Mouse (Mus musculus): ENCODE results near the gene Lcorl. TPM values are rescaled to one million over a fixed set of nuclear protein-coding genes. Genes with fewer than 3 reads are reported as not detected.

The Lcorl gene
- polyA plus RNA-seq, 1 experiment from 2014 or later = 88.5 TPM

GRCm38 (mm10) chr5:45686223-45686622 lies 171.2 kb downstream of the Lcorl start:
- no peak for ATAC-seq (ENCODE audit: low FRiP score, low TSS enrichment)

GRCm38 (mm10) chr5:45685243-45685642 lies 172.2 kb downstream of the Lcorl start:
- ATAC-seq (ENCODE audit: low FRiP score, low TSS enrichment) = no peak
- Histone ChIP-seq H3K4me1 (ENCODE audit: control insufficient read depth, insufficient read depth, low read length) (no peaks in the 10 kb centered on the region), H3K4me3 (replicated peaks; ENCODE audit: low read depth, low read length) (no peak overlapping the region), H3K4me2 (ENCODE audit: low read length) (no peak overlapping the region), H3K27ac (replicated peaks; ENCODE audit: low read depth, low read length) (no peak overlapping the region), H3K27me3 (ENCODE audit: control insufficient read depth, insufficient read depth, low read length) (no peaks in the 10 kb centered on the region), H3K36me3 (ENCODE audit: control insufficient read depth, insufficient read depth, low read length) (no peaks in the 10 kb centered on the region), H3K9me3 (ENCODE audit: control insufficient read depth, low read length) (no peaks in the 10 kb centered on the region), H3K9ac (replicated peaks; ENCODE audit: low read length) (no peak overlapping the region)
- 96% methylated on average over 2 of the region's 2 CpGs for WGBS
- no peak for DNase-seq

More at GRCm38 (mm10) chr5:45686223-45686622, 171.2 kb downstream of the Lcorl start:
- no peak for DNase-seq
- H3K9me3 ChIP-seq (ENCODE audit: control insufficient read depth, low read length) = no peaks in the 10 kb centered on the region
- H3K9ac ChIP-seq (replicated peaks; ENCODE audit: low read length) = no peak overlapping the region
- no peaks in the 10 kb centered on the region for H3K27me3 ChIP-seq (ENCODE audit: control insufficient read depth, insufficient read depth, low read length)
- 97% methylated on average over 3 of the region's 3 CpGs for WGBS
- no peak overlapping the region for H3K4me2 ChIP-seq (ENCODE audit: low read length)
- H3K27ac ChIP-seq (replicated peaks; ENCODE audit: low read depth, low read length) = no peak overlapping the region
- H3K4me3 ChIP-seq (replicated peaks; ENCODE audit: low read depth, low read length) = no peak overlapping the region
- H3K36me3 ChIP-seq (ENCODE audit: control insufficient read depth, insufficient read depth, low read length) = no peaks in the 10 kb centered on the region
- no peaks in the 10 kb centered on the region for H3K4me1 ChIP-seq (ENCODE audit: control insufficient read depth, insufficient read depth, low read length)

DNA sequence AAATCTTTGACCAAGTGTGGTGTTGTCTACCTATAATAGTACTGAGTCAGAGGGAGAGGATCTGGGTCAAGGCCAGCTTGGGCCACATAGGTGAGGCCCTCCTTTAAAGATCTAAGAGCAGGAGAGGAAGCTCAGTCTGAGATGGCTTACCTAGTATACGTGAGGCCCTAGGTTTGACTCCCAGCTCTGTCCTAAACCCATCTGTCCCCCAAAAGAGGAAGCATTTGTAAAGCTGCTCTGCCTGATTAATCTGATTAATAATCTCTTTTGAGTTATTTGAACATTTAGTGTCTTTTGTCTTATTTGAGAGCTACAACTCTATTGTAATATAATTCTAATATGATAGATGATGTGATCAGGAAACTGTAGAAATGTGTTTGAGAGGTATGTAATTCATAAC lies 174.0 kb downstream of the Lcorl start:
- 100% methylated on average over 1 of the region's 1 CpGs for WGBS
- ATAC-seq (ENCODE audit: low FRiP score, low TSS enrichment) (no peak), DNase-seq (no peak)
- H3K27me3 ChIP-seq (ENCODE audit: control insufficient read depth, insufficient read depth, low read length) = no peaks in the 10 kb centered on the region
- no peak overlapping the region for H3K9ac ChIP-seq (replicated peaks; ENCODE audit: low read length)
- H3K4me1 ChIP-seq (ENCODE audit: control insufficient read depth, insufficient read depth, low read length) = no peaks in the 10 kb centered on the region
- no peak overlapping the region for H3K4me3 ChIP-seq (replicated peaks; ENCODE audit: low read depth, low read length)
- no peaks in the 10 kb centered on the region for H3K36me3 ChIP-seq (ENCODE audit: control insufficient read depth, insufficient read depth, low read length)
- no peaks in the 10 kb centered on the region for H3K9me3 ChIP-seq (ENCODE audit: control insufficient read depth, low read length)
- no peak overlapping the region for H3K27ac ChIP-seq (replicated peaks; ENCODE audit: low read depth, low read length)
- no peak overlapping the region for H3K4me2 ChIP-seq (ENCODE audit: low read length)

GRCm38 (mm10) chr5:45679955-45680354 lies 177.5 kb downstream of the Lcorl start:
- Histone ChIP-seq H3K4me2 (ENCODE audit: low read length) (no peak overlapping the region), H3K4me3 (replicated peaks; ENCODE audit: low read depth, low read length) (no peak overlapping the region), H3K27me3 (ENCODE audit: control insufficient read depth, insufficient read depth, low read length) (no peaks in the 10 kb centered on the region), H3K9ac (replicated peaks; ENCODE audit: low read length) (no peak overlapping the region), H3K27ac (replicated peaks; ENCODE audit: low read depth, low read length) (no peak overlapping the region), H3K36me3 (ENCODE audit: control insufficient read depth, insufficient read depth, low read length) (no peaks in the 10 kb centered on the region), H3K4me1 (ENCODE audit: control insufficient read depth, insufficient read depth, low read length) (no peaks in the 10 kb centered on the region), H3K9me3 (ENCODE audit: control insufficient read depth, low read length) (no peaks in the 10 kb centered on the region)
- ATAC-seq (ENCODE audit: low FRiP score, low TSS enrichment) (no peak), DNase-seq (no peak)

DNA sequence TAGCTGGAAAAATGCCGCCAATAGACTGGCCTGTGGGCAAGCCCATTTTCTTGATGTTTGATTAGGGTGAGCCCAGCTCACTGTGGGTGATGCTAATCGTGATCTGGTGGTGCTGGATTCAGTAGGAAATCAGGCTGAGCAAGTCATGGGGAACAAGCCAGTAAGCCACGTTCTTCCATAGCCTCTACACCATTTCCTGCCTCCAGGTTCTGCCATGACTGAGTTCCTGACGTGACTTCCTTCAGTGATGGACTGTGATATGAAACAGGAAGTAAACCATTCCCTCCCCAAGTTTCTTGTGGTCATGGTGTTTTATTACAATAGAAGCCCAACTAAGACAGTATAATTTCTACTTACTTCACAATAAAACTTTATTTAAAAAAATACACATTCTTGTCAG lies 179.8 kb downstream of the Lcorl start:
- Histone ChIP-seq H3K27ac (replicated peaks; ENCODE audit: low read depth, low read length) (no peak overlapping the region), H3K27me3 (ENCODE audit: control insufficient read depth, insufficient read depth, low read length) (no peaks in the 10 kb centered on the region), H3K9me3 (ENCODE audit: control insufficient read depth, low read length) (no peaks in the 10 kb centered on the region), H3K9ac (replicated peaks; ENCODE audit: low read length) (no peak overlapping the region), H3K4me2 (ENCODE audit: low read length) (no peak overlapping the region), H3K36me3 (ENCODE audit: control insufficient read depth, insufficient read depth, low read length) (no peaks in the 10 kb centered on the region), H3K4me1 (ENCODE audit: control insufficient read depth, insufficient read depth, low read length) (no peaks in the 10 kb centered on the region), H3K4me3 (replicated peaks; ENCODE audit: low read depth, low read length) (no peak overlapping the region)
- DNase-seq = no peak
- ATAC-seq (ENCODE audit: low FRiP score, low TSS enrichment) = no peak
- 87% methylated on average over 4 of the region's 4 CpGs for WGBS

- Histone ChIP-seq H3K27me3 (ENCODE audit: control insufficient read depth, insufficient read depth, low read length) (no peaks in the 10 kb centered on the region), H3K9ac (replicated peaks; ENCODE audit: low read length) (no peak overlapping the region), H3K4me1 (ENCODE audit: control insufficient read depth, insufficient read depth, low read length) (no peaks in the 10 kb centered on the region), H3K4me3 (replicated peaks; ENCODE audit: low read depth, low read length) (no peak overlapping the region), H3K36me3 (ENCODE audit: control insufficient read depth, insufficient read depth, low read length) (no peaks in the 10 kb centered on the region), H3K27ac (replicated peaks; ENCODE audit: low read depth, low read length) (no peak overlapping the region), H3K4me2 (ENCODE audit: low read length) (no peak overlapping the region), H3K9me3 (ENCODE audit: control insufficient read depth, low read length) (no peaks in the 10 kb centered on the region)
- WGBS = 88% methylated on average over 1 of the region's 1 CpGs
- DNase-seq = no peak
- no peak for ATAC-seq (ENCODE audit: low FRiP score, low TSS enrichment)
Measured at GRCm38 (mm10) chr5:45675032-45675431, 182.4 kb downstream of the Lcorl start.

DNA sequence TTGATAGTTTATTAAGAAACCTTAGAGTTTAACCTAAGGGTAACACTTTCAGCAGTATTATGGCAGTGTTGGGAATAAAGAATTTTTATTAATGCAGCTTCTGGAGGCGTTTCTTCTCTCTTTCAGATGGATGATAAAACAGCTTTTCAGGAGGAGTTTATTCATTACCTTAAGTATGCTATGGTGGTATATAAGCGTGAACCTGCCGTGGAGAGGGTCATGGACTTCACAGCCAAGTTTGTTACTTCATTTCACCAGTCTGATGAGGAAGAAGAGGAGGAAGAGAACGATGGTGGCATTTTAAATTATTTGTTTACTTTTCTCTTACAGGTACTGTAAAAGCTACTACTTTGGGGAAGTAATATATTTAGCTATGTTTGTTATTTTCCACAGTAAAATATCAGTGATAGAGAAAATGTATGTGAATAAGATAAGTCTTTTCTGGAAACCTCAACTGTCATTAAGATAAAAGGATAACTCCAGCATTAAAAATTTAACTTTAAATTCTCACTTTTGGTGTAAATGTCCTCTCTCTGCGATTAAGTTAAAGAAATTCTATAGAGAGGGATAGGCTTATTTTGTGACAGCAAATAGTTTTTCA lies 186.4 kb downstream of the Lcorl start:
- 0 out of 2 replicates have a peak, but pooled peaks cover 5% of the 10 kb centered on the region for H3K4me1 ChIP-seq (ENCODE audit: control insufficient read depth, insufficient read depth, low read length)
- ATAC-seq (ENCODE audit: low FRiP score, low TSS enrichment) (no peak), DNase-seq (no peak)
- no peaks in the 10 kb centered on the region for H3K9me3 ChIP-seq (ENCODE audit: control insufficient read depth, low read length)
- WGBS = 50% methylated on average over 5 of the region's 5 CpGs
- H3K4me3 ChIP-seq (replicated peaks; ENCODE audit: low read depth, low read length) = peak overlapping the region; percentile 75
- no peaks in the 10 kb centered on the region for H3K27me3 ChIP-seq (ENCODE audit: control insufficient read depth, insufficient read depth, low read length)
- peak overlapping the region; percentile 98 for H3K4me2 ChIP-seq (ENCODE audit: low read length)
- no peaks in the 10 kb centered on the region for H3K36me3 ChIP-seq (ENCODE audit: control insufficient read depth, insufficient read depth, low read length)
- no peak overlapping the region for H3K27ac ChIP-seq (replicated peaks; ENCODE audit: low read depth, low read length)
- H3K9ac ChIP-seq (replicated peaks; ENCODE audit: low read length) = no peak overlapping the region

DNA sequence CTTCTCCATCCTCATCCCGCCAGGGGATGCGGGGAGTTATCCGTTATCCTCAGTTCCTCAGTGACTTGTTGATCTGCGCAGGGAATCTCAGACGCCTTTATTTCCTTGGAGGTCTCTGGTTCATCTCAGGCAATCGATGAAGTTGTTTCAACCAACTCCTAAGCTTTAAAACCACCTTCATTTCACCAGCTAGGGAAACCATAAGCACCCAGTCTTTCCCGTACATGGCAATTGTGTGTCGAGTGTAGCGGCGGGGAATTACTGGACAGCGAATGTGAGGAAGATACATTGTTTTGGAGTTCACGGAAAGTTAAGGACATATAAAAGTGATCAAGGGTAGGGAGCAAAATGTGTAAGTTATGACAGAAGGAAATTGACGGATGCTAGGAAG lies 187.1 kb downstream of the Lcorl start:
- ATAC-seq (ENCODE audit: low FRiP score, low TSS enrichment) (no peak), DNase-seq (no peak)
- Histone ChIP-seq H3K4me3 (replicated peaks; ENCODE audit: low read depth, low read length) (peak overlapping the region; percentile 75), H3K9me3 (ENCODE audit: control insufficient read depth, low read length) (no peaks in the 10 kb centered on the region), H3K27ac (replicated peaks; ENCODE audit: low read depth, low read length) (no peak overlapping the region), H3K4me2 (ENCODE audit: low read length) (peak overlapping the region; percentile 98), H3K36me3 (ENCODE audit: control insufficient read depth, insufficient read depth, low read length) (no peaks in the 10 kb centered on the region), H3K4me1 (ENCODE audit: control insufficient read depth, insufficient read depth, low read length) (0 out of 2 replicates have a peak, but pooled peaks cover 5% of the 10 kb centered on the region), H3K9ac (replicated peaks; ENCODE audit: low read length) (peak overlapping the region; percentile 57), H3K27me3 (ENCODE audit: control insufficient read depth, insufficient read depth, low read length) (no peaks in the 10 kb centered on the region)
- under 1% methylated on average over 13 of the region's 13 CpGs for WGBS

- H3K27ac ChIP-seq (replicated peaks; ENCODE audit: low read depth, low read length) = peak within 1 kb of the TSS; percentile 77
- ATAC-seq (ENCODE audit: low FRiP score, low TSS enrichment) = peak; percentile 100
- no peaks in the 10 kb centered on the region for H3K36me3 ChIP-seq (ENCODE audit: control insufficient read depth, insufficient read depth, low read length)
- WGBS = under 1% methylated on average over 66 of the region's 66 CpGs
- DNase-seq = peak; percentile 99
- H3K4me1 ChIP-seq (ENCODE audit: control insufficient read depth, insufficient read depth, low read length) = 0 out of 2 replicates have a peak, but pooled peaks cover 5% of the 10 kb centered on the region
- H3K4me3 ChIP-seq (replicated peaks; ENCODE audit: low read depth, low read length) = peak within 1 kb of the TSS; percentile 75
- no peaks in the 10 kb centered on the region for H3K9me3 ChIP-seq (ENCODE audit: control insufficient read depth, low read length)
- peak within 1 kb of the TSS; percentile 98 for H3K4me2 ChIP-seq (ENCODE audit: low read length)
- peak within 1 kb of the TSS; percentile 71 for H3K9ac ChIP-seq (replicated peaks; ENCODE audit: low read length)
- no peaks in the 10 kb centered on the region for H3K27me3 ChIP-seq (ENCODE audit: control insufficient read depth, insufficient read depth, low read length)
Measured at GRCm38 (mm10) chr5:45669598-45670279, 187.7 kb downstream of the Lcorl start, which contains the start of gene Ncapg. Gene Ncapg (plus strand): TSS chr5:45669919.

Measured in midbrain, embryonic 14.5 days (tissue).